Mouse (Mus musculus) lung, postnatal 4 days (tissue): ENCODE results near the gene Galr3.
A peak's percentile ranks its signal among the peaks of the same experiment; 100 is the strongest.
"Not testable (repeated sequence)": the region's sequence is repeated elsewhere in the genome, so short reads cannot be mapped to it uniquely, and the experiment has no call there.

Experiments used
- DNase-seq, 2 experiments: peaks; one replicate each; pipeline ENCODE4 v3.0.0; 2021

Gene Galr3

GRCm38 (mm10) chr15:79027291-79028205 is 14.1 kb upstream of the Galr3 start:
- DNase-seq = peak; percentile 63

- peak; percentile 97 for DNase-seq
Measured at GRCm38 (mm10) chr15:79028237-79028738, 13.4 kb upstream of the Galr3 start, which contains the start of gene H1f0. H1f0 (plus strand) TSS chr15:79028450.

GRCm38 (mm10) chr15:79028823-79029484 is 12.7 kb upstream of the Galr3 start:
- no peak for DNase-seq

- DNase-seq = no peak
Measured at GRCm38 (mm10) chr15:79029519-79030241, 12.0 kb upstream of the Galr3 start.

- DNase-seq = peak; percentile 89 to 95
Measured at GRCm38 (mm10) chr15:79030551-79031435, 10.9 kb upstream of the Galr3 start.

GRCm38 (mm10) chr15:79031908-79032307 is 9.8 kb upstream of the Galr3 start:
- DNase-seq = not testable (repeated sequence)

GRCm38 (mm10) chr15:79037913-79038328 is 3.8 kb upstream of the Galr3 start:
- peak; percentile 72 to 79 for DNase-seq

- no peak for DNase-seq
Measured at GRCm38 (mm10) chr15:79038331-79038730, 3.4 kb upstream of the Galr3 start.

- DNase-seq = peak; percentile 91
Measured at GRCm38 (mm10) chr15:79038853-79039252, 2.8 kb upstream of the Galr3 start.

GRCm38 (mm10) chr15:79040501-79041416 is 926 bp upstream of the Galr3 start:
- DNase-seq = peak; percentile 33 to 40

GRCm38 (mm10) chr15:79042721-79043491 is 1.2 kb downstream of the Galr3 start:
- DNase-seq = peak in 1 of 2 experiments; percentile 44

- no peak for DNase-seq
Measured at GRCm38 (mm10) chr15:79044837-79045236, 3.2 kb downstream of the Galr3 start.

GRCm38 (mm10) chr15:79048186-79048585 is 6.5 kb downstream of the Galr3 start:
- no peak for DNase-seq

GRCm38 (mm10) chr15:79050160-79050845 is 8.6 kb downstream of the Galr3 start:
- DNase-seq = no peak

- no peak for DNase-seq
Measured at GRCm38 (mm10) chr15:79050964-79051363, 9.3 kb downstream of the Galr3 start.

- DNase-seq = peak; percentile 43 to 70
Measured at GRCm38 (mm10) chr15:79051461-79052360, 10.0 kb downstream of the Galr3 start.

GRCm38 (mm10) chr15:79052366-79052765 is 10.7 kb downstream of the Galr3 start:
- DNase-seq = no peak

- DNase-seq = no peak
Measured at GRCm38 (mm10) chr15:79056601-79057000, 14.9 kb downstream of the Galr3 start.
